Mouse (Mus musculus) erythroblast, embryonic 14.5 days (primary cell): Measurements from ENCODE around the gene Car3. TPM values are rescaled to one million over a fixed set of nuclear protein-coding genes. Genes with fewer than 3 reads are reported as not detected.

ENCODE experiments used
- H3K27me3 ChIP-seq: 2 replicates; pipeline ENCODE4 v1.6.1; 2012; ENCODE audit warnings: inconsistent platforms; ENCODE audit not compliant: control insufficient read depth
- H3K36me3 ChIP-seq: 2 replicates; pipeline ENCODE4 v1.6.1; 2012; ENCODE audit warnings: mild to moderate bottlenecking, inconsistent platforms; ENCODE audit not compliant: control insufficient read depth
- H3K4me1 ChIP-seq: 2 replicates; pipeline ENCODE4 v1.6.1; 2012; ENCODE audit warnings: inconsistent platforms; ENCODE audit not compliant: control insufficient read depth
- H3K4me3 ChIP-seq: replicated peaks from 2 replicates; pipeline ENCODE3; 2012; ENCODE audit warnings: moderate library complexity, mild to moderate bottlenecking, inconsistent platforms
- H3K9me3 ChIP-seq: 2 replicates; pipeline ENCODE4 v1.6.1; 2012; ENCODE audit warnings: low read length, inconsistent platforms, mixed read lengths; ENCODE audit not compliant: control insufficient read depth
- GATA1 ChIP-seq: IDR thresholded peaks from 2 replicates; pipeline ENCODE4 v1.6.1; 2012; ENCODE audit warnings: low read length, inconsistent platforms, mixed read lengths
- TAL1 ChIP-seq: IDR thresholded peaks from 3 replicates; pipeline ENCODE4 v1.6.1; 2012; ENCODE audit warnings: low read length, inconsistent platforms, mixed read lengths
- polyA plus RNA-seq: library from polyadenylated mRNA; stranded (reverse); fragments of >175 nt; gene quantifications from 2 replicates; pipeline ENCODE4 v1.2.3, GENCODE M21; 2012

The Car3 gene
- polyA plus RNA-seq, 1 experiment: 0.10 TPM

- H3K9me3 ChIP-seq: no peaks in the 10 kb centered on the region
- H3K4me3 ChIP-seq: peak overlapping the region; percentile 56
- TF ChIP-seq TAL1: no peak
- TF ChIP-seq GATA1: no peak
- H3K27me3 ChIP-seq: no peaks in the 10 kb centered on the region
- peaks cover 29% of the 10 kb centered on the region for H3K4me1 ChIP-seq
- H3K36me3 ChIP-seq: no peaks in the 10 kb centered on the region; the same call in 1 of the 2 replicates
Observed at GRCm38 (mm10) chr3:14869779-14870178, 6.5 kb downstream of the Car3 start.

DNA sequence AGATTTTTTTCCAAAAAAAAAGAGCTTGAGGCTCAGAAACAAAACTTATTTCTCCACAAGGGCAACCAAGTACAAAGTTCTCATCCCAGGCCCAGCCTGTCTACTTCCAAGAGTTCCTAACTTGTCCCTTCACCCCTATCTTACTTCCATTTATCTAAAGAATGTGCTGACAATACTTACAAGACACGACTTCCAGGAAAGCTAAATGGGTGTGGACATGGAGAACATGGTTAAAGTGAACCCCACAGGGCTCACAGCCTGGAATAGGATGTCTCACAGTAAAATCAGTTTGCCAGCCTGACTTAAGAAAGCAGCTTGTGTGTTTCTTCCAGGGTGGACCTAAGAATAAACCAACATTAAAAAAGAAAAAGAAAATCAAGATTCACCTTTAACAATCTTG lies 7.2 kb downstream of the Car3 start:
- H3K4me1 ChIP-seq: peaks cover 35% of the 10 kb centered on the region
- no peak overlapping the region for H3K4me3 ChIP-seq
- TF ChIP-seq TAL1: no peak
- H3K27me3 ChIP-seq: no peaks in the 10 kb centered on the region
- H3K36me3 ChIP-seq: no peaks in the 10 kb centered on the region; the same call in none of the 2 replicates
- no peaks in the 10 kb centered on the region for H3K9me3 ChIP-seq

GRCm38 (mm10) chr3:14871386-14871785 lies 8.1 kb downstream of the Car3 start:
- Histone ChIP-seq H3K4me3 (no peak overlapping the region), H3K4me1 (peaks cover 43% of the 10 kb centered on the region), H3K36me3 (peaks cover 1% of the 10 kb centered on the region), H3K27me3 (no peaks in the 10 kb centered on the region), H3K9me3 (no peaks in the 10 kb centered on the region)
- no peak for TF ChIP-seq TAL1
- no peak for TF ChIP-seq GATA1

- peak overlapping the region; percentile 14 for H3K4me3 ChIP-seq
- H3K9me3 ChIP-seq: no peaks in the 10 kb centered on the region
- peaks cover 6% of the 10 kb centered on the region for H3K36me3 ChIP-seq
- peaks cover 71% of the 10 kb centered on the region for H3K4me1 ChIP-seq
- TF ChIP-seq TAL1 (no peak), GATA1 (no peak)
- H3K27me3 ChIP-seq: no peaks in the 10 kb centered on the region
Observed at GRCm38 (mm10) chr3:14874402-14875040, 11.2 kb downstream of the Car3 start.

DNA sequence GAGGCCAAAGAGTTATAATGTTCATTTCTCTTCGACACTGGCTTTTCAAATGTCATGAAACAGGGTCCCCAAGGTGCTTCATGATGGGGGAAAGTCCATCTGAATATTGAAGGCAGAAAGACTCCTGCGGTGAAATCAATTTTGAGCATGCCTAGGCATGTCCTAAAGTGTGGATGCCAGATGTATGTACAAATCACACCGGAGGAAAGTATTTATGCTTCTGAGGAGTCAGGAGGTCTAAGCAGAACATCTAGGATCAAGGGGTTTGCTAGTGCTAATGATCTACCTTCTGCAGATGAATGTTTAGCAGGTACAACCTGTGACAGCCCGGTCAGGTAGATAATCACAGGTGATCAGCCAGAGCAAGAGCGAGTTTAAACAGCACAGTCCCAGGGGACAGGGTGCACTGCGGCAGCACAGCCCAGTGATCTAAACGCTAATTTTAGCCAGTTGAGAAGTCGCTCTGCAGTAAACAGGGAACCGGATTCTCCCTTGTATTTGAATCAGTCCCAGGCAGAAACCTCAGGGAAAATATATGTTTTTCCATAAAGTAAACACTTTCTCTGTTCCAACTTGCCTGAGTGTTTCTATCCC lies 13.1 kb downstream of the Car3 start:
- peaks cover 8% of the 10 kb centered on the region for H3K36me3 ChIP-seq
- no peaks in the 10 kb centered on the region for H3K27me3 ChIP-seq
- no peaks in the 10 kb centered on the region for H3K9me3 ChIP-seq
- peaks cover 78% of the 10 kb centered on the region for H3K4me1 ChIP-seq
- H3K4me3 ChIP-seq: peak overlapping the region; percentile 18
- no peak for TF ChIP-seq GATA1
- no peak for TF ChIP-seq TAL1

DNA sequence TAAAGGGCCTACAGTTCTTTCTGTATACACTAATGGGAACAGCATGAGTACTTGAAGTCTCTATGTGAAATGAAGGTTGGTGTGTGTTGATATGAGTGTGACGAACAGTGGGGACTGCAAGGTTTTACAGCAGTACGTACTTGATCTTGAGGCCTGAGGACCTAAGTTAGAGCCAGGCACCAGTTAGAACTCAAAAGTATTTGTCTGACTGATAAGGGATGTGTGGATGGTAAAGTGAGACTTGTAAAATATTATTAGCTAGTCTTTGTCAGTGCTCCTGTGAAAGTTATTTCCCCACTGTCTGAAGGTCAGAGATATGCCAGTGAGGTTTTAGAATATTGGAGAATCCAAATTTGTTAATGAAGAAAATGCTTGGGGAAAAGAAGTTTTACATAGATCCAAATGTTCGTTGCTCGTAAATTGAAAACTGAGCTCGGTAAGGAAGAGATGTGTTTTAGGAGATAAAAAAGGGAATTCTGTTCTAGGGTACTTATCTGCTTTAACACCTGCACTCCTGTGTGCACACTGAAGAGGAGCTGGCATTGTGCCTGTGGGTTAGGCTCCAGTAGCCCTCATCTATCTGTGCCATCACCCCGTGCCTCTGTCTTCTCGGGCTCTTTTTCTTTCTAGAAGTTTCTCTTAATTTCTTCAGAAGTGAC lies 14.1 kb downstream of the Car3 start:
- H3K4me1 ChIP-seq: peaks cover 85% of the 10 kb centered on the region
- H3K27me3 ChIP-seq: no peaks in the 10 kb centered on the region
- H3K4me3 ChIP-seq: peak overlapping the region; percentile 49
- TF ChIP-seq TAL1: peak; percentile 87
- TF ChIP-seq GATA1: peak; percentile 74
- H3K36me3 ChIP-seq: peaks cover 8% of the 10 kb centered on the region
- no peaks in the 10 kb centered on the region for H3K9me3 ChIP-seq

DNA sequence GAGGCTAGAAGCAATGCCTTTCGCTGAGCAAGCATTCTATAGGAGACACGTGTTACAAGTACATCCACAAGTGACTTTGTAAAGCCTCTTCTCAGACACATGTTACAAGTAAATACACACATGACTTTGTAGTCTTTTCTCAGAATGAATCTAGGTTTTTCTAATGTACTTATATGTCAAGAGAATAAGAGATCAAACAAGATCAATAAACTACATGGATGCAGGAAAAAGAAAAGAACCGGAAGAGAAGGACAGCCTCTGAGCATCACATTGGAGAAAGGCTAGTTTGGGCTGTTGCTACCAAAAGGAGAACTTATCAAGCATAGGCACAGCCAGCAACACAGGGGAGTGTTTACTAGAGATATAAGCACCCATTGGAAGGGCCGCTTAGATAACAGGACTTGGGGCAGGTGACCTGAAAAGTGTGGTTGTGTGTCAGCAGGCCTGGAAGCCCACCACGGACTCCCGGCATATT lies 15.5 kb downstream of the Car3 start:
- Histone ChIP-seq H3K9me3 (no peaks in the 10 kb centered on the region), H3K4me1 (peaks cover 92% of the 10 kb centered on the region), H3K4me3 (peak overlapping the region; percentile 49), H3K27me3 (no peaks in the 10 kb centered on the region), H3K36me3 (peaks cover 8% of the 10 kb centered on the region)
- TF ChIP-seq TAL1 (peak; percentile 96), GATA1 (peak; percentile 98)

DNA sequence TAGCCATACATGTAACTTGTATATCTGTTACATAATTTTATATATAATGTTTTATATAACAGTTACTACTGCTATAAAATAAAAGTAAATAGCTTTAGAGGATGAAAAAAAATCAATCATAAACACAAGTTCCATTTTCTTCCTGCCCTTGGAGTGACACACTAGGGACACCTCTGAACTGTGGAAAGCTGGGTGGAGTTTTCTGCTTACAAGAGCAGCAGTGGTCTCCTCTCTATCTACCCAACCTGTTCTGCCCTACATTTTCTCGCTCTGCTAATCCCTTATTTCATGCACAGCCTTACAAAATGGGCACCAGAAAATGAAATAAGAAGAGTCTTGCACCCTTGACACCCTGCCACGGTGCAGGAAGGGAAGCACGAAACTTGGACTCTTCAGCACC lies 16.0 kb downstream of the Car3 start:
- Histone ChIP-seq H3K9me3 (no peaks in the 10 kb centered on the region), H3K27me3 (no peaks in the 10 kb centered on the region), H3K36me3 (peaks cover 8% of the 10 kb centered on the region), H3K4me3 (peak overlapping the region; percentile 49), H3K4me1 (peaks cover 95% of the 10 kb centered on the region)
- no peak for TF ChIP-seq TAL1
- no peak for TF ChIP-seq GATA1

DNA sequence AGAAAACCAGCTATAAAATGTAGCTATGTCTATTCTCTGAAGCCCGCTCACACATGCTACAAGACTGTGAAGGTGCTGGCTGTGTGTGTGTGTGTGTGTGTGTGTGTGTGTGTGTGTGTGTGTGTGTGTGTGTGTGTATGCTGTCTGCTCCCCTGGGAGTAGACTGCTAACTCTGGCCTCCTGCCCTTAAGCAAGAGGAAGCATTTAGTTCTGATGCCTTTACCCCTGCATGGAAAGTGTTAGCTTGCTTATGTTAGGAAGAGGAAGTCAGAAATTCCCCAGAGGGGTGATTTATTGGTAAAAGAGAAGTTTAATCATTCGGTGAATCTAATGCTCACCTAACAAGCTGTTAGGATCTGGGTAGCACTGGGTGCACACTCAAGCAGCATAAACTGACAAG lies 17.0 kb downstream of the Car3 start:
- Histone ChIP-seq H3K4me1 (peaks cover 95% of the 10 kb centered on the region), H3K36me3 (peaks cover 10% of the 10 kb centered on the region), H3K9me3 (no peaks in the 10 kb centered on the region), H3K4me3 (peak overlapping the region; percentile 0), H3K27me3 (no peaks in the 10 kb centered on the region)
- TF ChIP-seq TAL1: no peak
- TF ChIP-seq GATA1: no peak
